Mouse (Mus musculus): Measurements from ENCODE around the gene Faim2.

Faim2 gene

DNA sequence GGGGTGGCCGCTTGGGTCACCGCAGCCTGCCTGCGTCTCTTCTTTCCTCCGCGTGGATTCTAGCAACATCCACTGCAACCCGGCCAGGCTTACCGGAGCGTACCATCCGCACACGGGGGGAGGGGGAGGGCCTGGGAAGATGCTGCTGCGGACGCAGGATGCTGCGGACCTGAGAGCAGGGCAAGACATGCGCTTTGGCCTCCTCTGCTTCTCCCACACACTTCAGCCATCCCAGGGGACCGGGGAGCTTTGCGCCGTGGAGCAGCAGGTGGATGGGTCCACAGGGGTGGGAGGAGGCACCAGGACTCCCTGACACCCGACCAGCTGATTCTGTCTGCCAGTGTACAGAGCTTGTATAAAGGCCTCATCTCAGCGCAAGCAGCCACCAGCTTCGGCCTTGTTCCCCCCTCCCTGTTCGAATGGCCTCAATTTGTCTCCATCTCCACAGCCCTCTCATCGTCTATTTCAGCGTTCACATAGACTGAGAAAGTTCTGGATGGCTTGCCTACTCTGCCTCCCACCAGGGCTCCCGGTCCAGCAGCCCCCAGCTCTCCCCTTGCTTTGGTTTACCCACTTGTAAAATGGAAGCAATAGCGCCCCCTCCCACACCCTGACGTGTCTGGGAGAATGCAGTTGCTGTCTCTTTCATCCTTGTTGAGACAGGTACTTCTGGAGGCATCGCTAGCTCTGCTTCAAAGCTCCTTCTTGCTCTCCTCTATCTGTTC lies at the start of gene Faim2:
Gene Faim2 (minus strand): TSS at position 537 of the 725 bp plus-strand sequence.
- no peak for DNase-seq (ENCODE audit: low spot score)

DNA sequence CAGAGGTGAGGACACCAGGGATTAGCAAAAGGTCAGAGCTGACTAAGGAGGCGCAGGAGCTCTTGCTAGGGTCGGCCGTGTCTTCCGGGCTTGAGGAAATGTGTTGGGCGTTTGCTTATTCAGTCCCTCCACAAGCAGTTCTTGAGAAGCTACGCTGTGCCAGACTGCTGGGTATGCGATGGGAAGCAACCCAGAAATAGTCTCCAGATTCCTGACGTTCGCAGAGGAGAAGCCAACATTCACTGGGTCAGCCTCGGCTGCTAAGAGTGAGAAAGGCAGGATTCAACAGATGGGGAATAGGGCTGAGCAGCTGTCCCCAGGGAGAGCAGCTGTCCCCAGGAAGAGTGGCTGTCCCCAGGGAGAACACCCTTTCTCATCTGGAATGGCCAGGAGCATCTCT lies 41.2 kb upstream of the Faim2 start:
- DNase-seq (ENCODE audit: low spot score) = no peak

DNA sequence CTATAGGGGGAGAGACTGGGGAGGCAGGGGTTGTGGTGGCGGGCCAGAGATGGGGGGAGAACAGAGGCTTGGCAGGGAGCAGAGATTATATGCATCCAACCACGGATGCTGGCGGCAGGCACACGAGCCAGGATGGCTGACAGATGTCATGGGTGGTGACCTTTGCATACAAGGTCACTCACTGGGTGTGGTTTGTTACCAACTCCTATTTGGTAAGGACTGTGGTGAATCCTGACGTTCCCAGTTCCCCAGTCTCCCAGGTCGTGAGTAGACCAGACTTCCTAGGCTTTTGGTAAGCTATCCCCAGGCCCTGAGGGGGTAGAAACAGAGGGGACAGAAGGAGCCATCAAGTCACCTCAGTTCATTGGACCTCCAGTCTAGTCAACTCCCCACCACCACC lies 40.7 kb upstream of the Faim2 start:
- DNase-seq (ENCODE audit: low spot score) = no peak

DNA sequence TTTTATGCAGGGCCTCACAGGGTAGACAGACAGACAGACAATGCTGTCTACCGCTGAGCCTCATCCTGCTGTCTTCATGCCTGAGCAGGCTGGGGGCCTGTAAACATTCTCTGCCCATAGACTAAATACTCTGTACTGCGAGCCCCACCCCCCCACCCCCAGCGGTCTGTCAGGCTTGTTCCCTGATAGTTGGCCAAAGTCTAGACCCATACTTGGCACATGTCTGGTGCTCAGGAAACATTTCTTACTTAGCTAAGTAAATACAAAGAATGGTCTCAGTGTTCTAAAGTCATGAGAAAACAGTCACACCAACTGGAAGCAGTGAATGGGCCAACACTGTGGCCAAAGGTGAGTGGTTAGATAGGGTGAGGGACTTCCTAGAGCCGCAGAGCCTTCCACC lies 39.4 kb upstream of the Faim2 start:
- DNase-seq (ENCODE audit: low spot score) = no peak

- DNase-seq (ENCODE audit: low spot score) = no peak
Measured at GRCm38 (mm10) chr15:99560246-99560645, 32.3 kb upstream of the Faim2 start.

GRCm38 (mm10) chr15:99558947-99559346 lies 31.0 kb upstream of the Faim2 start:
- no peak for DNase-seq (ENCODE audit: low spot score)

DNA sequence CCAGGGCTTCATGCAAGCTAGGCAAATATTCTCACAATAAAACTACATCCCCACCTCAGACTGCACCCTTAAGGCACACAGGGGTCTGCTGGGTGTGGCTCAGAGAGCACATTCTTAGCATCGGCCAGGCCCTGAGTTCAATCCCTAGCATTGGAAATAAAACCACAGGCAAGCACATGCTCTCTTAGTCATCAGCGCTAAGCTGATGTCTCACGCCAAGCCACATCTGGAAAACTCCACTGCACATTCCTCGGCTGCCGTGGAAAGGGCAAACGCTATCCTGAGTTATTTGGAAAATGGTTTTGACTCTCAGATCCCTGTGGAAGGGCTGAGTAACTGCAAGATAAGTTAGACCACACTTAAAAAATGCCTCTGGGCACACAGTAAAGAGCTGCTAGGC lies 25.8 kb upstream of the Faim2 start:
- DNase-seq (ENCODE audit: low spot score) = no peak

- no peak for DNase-seq (ENCODE audit: low spot score)
Measured at GRCm38 (mm10) chr15:99549901-99550300, 21.9 kb upstream of the Faim2 start.

GRCm38 (mm10) chr15:99547732-99548131 lies 19.8 kb upstream of the Faim2 start:
- no peak for DNase-seq (ENCODE audit: low spot score)

- no peak for DNase-seq (ENCODE audit: low spot score)
Measured at GRCm38 (mm10) chr15:99546596-99546995, 18.6 kb upstream of the Faim2 start.

DNA sequence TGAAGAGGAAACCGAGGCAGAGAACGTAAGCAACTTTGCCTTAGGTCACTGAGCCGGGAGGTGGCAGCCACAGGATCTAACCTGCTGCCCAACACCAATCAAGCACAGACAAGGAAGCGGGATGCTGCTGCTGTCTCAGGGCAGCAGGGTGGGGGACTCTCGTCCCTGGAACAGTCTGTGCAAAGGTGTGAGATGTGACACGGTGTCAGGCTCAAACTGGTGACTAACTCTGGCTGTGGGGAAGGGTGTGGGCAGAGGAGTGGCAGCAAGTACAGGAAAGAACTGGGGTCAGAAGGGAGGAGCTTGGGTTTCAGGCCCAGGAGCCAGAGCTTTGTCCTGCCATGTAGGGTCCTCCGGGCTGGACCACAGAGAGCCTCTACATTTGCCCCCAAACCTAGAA lies 16.1 kb upstream of the Faim2 start:
- DNase-seq (ENCODE audit: low spot score) = no peak

GRCm38 (mm10) chr15:99539891-99540290 lies 11.9 kb upstream of the Faim2 start:
- DNase-seq (ENCODE audit: low spot score) = no peak

GRCm38 (mm10) chr15:99536889-99537862 lies 9.2 kb upstream of the Faim2 start:
- DNase-seq (ENCODE audit: low spot score) = no peak

GRCm38 (mm10) chr15:99532023-99532422 lies 4.1 kb upstream of the Faim2 start:
- no peak for DNase-seq (ENCODE audit: low spot score)

DNA sequence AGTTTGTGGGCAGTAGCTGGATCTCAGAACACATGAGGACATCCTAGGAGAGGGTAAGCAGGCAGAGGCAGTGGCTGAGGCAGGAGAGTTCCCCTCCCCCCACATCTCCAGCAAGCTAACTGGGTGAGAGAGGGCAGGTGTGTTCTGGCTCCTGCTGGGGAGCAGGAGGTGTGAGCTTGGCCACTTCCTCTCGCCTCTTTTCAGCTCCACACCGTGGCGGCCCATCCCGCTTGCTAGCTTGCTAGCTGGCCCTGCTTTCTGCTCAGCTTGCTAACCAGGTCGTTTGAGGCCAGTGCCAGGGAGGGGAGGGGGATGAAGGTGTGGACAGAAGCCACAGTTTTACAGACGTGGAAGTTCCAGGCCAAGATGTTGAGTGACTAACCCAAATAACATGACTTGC lies 3.2 kb upstream of the Faim2 start:
- no peak for DNase-seq (ENCODE audit: low spot score)

DNA sequence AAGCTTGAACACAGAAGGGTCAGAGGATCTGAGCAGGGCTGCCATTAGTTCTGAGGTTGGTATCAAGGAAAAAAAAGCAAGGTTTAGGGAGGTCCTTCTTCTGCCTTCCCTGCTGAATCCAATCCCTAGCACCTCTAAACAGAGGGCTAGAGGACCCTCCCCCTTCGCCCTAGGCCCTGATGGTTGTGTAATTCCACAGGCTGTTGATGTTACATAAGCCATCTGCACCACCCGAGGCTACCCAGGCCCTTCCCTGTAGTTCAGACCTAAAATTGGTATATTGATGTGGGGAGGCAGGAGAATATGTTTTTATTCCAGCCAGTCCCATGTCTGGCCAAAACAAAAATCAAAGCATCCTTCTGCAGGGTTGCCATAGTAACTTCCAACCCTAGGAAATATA lies 1.3 kb downstream of the Faim2 start:
- DNase-seq (ENCODE audit: low spot score) = no peak

DNA sequence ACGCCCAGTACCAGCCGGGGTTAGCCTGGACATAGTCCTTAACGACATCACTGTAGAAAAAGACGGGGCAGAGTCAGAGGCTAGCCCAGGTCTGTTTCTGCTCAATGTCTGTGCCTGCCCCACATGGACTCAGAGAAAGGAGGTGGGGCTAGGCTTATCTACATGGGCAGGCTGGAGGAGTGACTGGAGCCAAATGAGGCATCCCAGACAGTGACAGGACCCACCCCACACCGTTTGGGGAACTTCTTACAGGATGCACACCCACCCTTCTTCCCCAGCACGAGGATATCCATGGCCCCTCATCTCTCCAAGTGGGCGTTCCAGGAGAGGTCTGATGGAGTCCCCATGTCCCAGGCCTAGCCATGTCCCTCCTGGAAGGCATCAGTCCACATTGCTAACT lies 7.7 kb downstream of the Faim2 start:
- DNase-seq (ENCODE audit: low spot score) = no peak

DNA sequence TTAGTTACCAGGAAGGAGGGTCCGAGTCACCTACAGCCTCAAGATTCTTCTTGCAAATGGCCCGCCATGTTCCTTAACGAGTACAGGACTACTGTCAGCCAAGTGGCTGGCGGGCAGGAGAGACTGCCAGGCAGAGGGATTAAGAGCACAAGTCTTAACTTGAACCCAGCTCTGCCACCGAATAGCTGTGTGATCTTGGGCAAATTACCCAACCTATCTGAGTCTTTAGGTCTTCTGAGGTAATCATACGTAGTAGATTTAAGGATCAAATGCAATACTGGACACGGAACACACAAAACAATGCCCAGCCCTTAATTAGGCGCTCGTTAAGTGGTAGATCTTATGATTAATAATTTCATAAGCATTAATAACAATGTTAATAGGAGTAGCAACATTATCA lies 8.3 kb downstream of the Faim2 start:
- no peak for DNase-seq (ENCODE audit: low spot score)

DNA sequence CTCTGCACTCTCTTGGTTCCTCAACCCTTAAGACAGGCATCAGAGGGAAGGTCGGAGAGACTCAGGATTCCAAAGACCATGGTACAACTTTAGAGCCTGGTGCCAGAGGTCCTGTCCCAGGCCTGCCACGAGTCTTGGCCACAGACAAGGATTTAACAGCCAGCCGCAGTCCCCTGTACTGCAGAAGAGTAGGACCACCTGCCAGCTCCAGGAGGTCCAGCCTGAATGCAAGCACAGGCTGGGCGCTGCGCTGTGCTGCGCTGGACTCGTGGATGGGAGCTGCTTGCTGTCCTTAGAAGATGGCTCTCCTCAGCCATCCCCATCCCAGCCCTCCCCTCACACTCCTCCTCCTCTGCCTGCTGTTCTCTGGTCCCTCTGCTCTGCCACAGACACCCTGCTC lies 10.2 kb downstream of the Faim2 start:
- DNase-seq (ENCODE audit: low spot score) = no peak

GRCm38 (mm10) chr15:99516715-99517114 lies 11.2 kb downstream of the Faim2 start:
- DNase-seq (ENCODE audit: low spot score) = no peak

- no peak for DNase-seq (ENCODE audit: low spot score)
Measured at GRCm38 (mm10) chr15:99511797-99512525, 16.0 kb downstream of the Faim2 start.

DNA sequence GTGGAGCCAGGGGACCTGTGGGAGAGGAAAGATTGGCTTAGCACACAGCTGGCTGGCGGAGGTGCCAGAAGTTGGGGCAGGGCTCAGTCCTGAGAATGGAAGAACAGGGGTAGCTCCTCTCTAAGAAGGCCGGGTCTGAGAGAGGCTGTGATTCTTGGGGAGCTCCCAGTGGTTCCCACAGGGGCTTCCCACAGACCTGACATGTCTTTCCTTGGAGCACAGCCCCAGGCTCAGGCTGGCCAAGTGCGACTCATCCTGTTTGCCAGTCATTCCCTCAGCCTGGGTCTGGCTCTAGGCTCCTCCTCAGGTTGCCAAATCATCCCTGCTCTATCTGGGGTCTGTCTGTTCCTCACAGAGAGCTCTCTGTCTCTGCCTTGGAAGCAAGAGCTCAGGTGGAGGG lies 17.3 kb downstream of the Faim2 start:
- no peak for DNase-seq (ENCODE audit: low spot score)

- no peak for DNase-seq (ENCODE audit: low spot score)
Measured at GRCm38 (mm10) chr15:99509840-99510239, 18.1 kb downstream of the Faim2 start.

All from spleen, adult 12 weeks (tissue).